Mouse (Mus musculus): ENCODE data around the gene Ifnk.

The Ifnk gene

GRCm38 (mm10) chr4:35138077-35138476 is 13.8 kb upstream of the Ifnk start:
- no peak for DNase-seq (ENCODE audit: low read depth)

DNA sequence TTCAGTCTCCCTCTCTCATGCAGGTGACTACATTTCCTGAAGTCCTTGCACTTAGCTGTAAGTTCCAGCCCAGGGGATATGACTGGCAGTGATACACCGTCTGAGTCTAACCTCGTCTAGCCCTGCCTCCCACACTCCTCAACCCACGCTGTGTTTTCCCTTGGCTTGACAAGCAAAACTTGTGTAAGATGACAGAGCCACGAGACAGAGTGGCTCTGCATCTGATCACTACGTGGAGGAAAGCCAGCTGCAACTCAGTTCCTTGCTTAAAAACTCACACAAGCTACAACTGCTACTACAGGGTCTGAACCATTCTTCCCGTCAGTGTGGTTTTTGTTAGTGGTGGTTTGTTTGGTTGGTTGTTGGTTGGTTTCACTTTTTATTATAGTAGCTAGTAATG is 11.5 kb upstream of the Ifnk start:
- DNase-seq (ENCODE audit: low read depth) = peak; percentile 23

- DNase-seq (ENCODE audit: low read depth) = no peak
Measured at GRCm38 (mm10) chr4:35143472-35144102, 8.3 kb upstream of the Ifnk start.

- DNase-seq (ENCODE audit: low read depth) = no peak
Measured at GRCm38 (mm10) chr4:35145726-35146125, 6.1 kb upstream of the Ifnk start.

DNA sequence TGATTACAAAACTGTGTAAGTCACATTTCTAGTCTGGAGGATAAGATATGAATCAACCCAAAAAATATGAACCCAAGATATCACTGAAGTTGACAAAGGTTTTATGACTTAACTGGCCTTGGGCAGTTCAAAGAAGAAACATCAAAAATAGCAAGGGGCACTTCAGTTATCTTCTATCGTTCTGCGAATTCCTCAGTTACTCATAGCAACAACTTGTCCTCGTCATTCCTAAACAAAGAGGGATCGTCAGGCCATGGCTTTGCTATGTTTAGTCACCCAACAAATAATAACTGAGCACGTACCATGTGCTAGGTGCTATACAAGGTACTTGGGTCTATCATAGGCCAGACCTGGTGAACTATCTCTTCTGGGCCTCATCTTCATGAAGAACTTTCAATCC is 5.3 kb upstream of the Ifnk start:
- no peak for DNase-seq (ENCODE audit: low read depth)

DNA sequence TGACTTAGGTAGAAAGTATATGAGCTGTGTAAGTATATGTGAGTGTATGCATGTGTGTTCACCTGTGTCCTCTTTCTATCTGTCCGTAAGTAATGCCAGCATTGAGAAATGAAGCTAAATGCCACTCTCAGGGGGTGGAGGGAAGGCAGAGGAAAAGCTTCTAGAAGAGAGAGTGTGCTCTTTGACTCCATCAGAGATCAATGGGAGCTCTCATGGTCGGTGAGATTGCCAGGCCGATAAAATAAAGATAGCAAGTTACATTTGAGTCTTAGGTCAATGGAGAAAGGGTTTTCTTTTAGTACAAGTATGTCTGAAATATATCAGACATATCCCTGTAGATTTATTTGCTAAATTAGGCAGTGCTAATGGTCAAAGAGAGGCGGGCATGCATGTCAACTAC is 3.5 kb upstream of the Ifnk start:
- DNase-seq (ENCODE audit: low read depth) = no peak

DNA sequence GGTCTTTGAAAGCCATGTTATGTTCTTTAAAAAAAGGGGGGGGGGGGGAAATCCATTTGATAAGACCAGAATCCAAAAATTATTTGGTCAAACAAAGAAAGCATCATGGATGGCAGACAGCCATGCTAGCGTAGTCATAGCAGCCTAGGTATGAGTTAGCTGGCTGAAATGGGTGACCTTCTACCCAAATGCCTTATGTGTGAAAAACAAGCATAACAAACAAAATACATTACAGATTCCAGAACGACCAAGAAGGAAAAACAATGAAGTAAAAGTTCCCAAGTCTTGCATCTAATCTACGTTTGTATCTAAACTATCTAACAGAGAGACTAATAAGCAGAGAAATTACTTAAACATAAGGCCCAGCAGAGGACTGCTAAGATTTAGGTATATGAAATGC is 1.1 kb upstream of the Ifnk start:
- no peak for DNase-seq (ENCODE audit: low read depth)

DNA sequence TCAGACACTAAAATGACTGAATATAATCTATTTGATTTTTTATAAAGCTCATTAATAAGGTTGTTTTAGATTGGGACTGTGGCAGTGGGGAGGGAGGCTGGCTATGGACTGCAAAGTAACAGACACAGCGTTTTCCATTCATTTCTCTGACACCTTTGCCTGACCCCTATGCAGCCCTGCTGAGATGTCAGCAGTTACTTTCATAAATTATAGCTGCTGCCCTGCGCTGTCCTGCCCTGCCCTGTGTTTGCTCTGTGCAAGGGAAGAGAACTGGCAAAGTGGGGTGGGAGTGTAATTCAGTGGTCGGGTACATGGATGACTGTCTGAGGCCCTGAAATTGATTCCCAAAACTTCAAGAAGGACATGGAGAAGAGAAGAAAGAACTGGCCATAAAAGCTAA is 2.2 kb downstream of the Ifnk start:
- no peak for DNase-seq (ENCODE audit: low read depth)

DNA sequence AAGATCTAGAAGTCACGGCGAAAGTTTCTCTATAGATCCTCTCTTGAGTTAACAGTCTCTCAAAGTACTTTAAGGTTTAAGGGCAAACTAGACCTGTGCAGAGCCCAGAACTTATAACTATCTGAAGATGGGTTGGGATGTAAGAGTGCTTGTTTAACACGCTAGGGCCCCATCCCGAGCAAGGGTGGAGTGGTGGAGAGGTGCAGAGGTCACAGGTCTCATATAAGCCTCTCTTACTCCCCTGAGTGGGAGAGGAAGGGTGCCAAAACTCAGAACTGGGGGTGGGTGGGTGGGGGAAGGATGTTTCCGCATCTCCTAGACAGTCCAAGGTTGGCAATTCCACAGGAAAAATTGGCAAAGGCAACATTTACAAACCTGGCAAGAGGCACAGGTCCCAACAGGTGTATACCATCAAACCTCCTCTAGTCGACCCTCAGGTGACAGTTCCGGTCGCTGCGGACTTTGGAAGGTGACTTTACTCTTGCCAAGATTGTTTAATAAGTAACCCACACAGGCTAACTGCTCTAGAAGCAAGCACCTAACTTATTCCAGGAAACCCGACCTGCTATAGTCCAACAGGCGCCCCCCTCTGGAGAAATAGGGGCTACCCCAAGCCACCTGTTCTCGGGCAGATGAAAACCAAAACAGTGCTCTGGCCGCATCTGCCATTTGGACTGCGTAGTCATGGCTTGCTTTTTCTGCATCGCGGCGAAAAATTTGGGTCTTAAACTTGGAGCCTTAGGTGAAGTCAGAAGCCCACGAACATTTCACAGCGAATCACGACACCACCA is 3.5 kb downstream of the Ifnk start:
- no peak for DNase-seq (ENCODE audit: low read depth)

GRCm38 (mm10) chr4:35156149-35156611 is 4.3 kb downstream of the Ifnk start:
- DNase-seq (ENCODE audit: low read depth) = no peak

DNA sequence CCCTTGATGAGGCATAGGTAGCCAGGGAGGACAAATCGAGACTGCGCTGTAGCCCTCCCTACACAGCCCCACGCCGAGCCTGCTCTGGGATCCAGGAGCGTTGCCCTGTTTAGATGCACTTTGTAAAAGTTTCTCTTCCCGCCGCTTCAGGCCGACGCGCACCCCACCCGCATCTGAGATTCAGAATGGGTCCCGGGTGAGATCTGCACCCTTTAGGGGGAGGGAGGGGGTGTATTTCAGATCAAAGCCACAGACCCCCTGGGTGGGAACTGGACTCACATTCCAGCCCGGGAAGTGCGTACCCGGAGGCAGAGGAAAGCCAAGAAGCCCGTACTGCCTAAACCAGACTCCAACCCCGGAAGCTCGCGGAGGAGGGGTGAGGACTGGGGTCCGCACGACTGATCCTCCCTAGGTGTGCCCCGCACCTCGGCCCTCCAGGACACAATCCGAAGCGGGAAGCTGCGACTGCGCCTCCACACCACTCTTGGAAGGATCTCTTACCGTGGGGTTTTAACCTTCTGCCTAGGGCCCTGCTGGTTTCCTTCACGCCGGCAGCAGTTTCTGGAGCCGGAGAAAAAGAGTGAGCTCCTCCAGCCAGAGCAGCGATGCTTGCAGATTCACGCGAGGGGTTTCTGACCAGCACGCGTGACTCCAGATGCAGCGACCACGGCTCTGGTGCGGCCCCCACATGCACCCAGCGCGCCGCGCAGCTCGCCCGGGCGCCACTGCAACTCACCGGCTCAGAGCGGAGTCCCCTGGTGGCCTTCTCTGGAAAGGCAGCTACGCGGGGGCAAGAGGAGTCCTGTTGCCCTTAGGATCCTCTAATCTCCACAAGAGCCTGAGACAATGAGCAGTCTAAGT is 5.1 kb downstream of the Ifnk start, which contains the start of gene Mob3b:
TSS of gene Mob3b (minus strand) at position 734 of the 861 bp plus-strand sequence.
- no peak for DNase-seq (ENCODE audit: low read depth)

- DNase-seq (ENCODE audit: low read depth) = no peak
Measured at GRCm38 (mm10) chr4:35157815-35158214, 6.0 kb downstream of the Ifnk start.

DNA sequence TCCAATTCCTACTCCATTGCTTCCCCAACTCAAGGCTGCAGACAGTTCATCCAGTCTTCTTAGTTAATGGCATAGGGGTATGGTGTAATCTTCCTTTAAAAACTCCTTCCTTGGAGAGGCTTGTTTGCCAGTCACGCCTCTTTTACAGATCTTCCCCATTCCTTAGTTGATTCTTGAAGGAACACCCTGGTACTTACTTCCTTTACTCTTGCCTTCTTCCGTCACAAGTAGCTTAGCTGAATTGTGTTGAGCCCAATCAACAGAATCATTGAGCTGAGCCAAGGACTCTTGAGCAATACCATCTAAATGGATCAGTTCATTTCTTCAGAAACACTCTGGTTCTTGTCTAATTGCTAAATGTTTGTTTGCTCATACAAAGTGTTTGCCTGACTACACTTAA is 13.4 kb downstream of the Ifnk start:
- DNase-seq (ENCODE audit: low read depth) = no peak

DNA sequence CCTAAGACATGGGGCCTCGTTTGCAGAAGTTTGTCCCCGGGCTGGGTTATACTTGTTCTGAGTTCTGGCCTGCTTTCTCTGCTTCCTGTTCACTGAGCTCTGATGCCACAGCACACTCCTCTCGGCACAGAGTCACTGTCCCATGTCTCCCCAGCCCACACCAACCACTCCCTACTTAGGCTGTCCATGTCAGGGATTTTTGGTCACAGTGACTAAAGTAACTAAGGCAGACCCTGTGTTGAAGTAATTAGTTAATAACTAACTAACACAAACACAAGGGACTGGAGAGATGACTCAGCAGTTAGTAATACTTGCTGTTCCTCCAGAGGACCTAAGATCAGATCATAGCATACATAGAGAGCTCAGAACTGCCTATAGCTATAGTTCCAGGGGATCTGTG is 14.1 kb downstream of the Ifnk start:
- no peak for DNase-seq (ENCODE audit: low read depth)

DNA sequence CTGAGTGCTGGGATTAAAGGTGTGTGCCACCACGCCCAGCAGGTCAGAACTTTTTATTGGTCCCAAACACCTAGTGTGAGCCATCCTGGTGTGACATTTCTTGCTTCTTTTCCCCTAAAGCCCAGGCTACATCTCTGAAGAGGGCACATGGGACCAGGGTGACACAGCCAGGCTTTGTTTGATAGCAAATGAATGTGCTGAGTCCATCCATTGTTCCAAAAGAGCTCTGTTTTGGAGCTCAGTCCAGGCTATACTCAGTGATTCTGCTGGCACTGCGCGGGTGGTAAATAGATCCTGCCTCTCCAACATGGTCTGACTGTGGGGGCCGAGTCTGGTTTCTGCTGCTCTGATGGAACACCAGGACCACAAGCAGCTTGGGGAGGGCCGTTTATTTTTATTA is 16.0 kb downstream of the Ifnk start:
- DNase-seq (ENCODE audit: low read depth) = no peak

DNA sequence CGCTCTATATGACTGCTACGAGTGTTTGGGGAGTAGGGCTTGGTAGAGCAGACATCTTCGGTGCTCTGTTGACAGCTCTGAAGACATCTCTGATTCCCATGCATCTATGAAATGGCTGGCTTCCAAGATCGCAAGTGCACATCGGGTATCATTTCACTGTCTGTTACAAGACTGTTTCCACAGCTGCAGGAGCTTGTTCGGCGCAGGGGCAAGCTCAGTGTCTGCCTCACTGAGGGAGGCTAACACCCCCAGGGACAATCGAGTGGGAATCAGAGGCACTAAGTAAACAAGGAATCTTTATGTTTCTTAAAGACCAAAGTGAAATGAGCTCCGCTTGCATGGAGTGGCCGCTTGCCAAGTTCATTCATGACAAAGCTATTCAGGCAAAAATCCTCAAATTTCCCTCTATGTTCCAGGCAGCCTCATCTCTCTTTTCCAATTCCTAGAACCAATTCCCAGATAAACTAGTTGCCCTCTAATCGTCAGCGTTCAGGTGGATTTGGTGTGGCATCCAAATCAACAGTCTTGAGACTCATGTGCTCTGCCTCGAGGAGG is 17.8 kb downstream of the Ifnk start:
- DNase-seq (ENCODE audit: low read depth) = no peak

DNA sequence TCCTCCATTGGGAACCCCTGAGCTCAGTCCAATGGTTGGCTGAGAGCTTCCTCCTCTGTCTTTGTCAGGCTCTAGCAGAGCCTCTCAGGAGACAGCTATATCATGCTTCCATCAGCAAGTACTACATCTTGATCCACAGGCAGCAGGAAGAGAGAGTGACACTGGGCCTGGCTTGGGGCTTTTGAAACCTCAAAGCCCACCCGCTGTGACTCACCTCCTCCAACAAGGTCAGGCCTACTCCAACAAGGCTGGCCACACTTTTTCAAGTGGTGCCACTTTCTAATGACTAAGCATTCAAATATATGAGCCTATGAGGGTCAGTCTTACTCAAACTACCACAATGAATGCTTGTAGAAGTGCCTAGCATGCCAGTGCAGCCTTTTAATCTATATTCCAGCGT is 20.6 kb downstream of the Ifnk start:
- no peak for DNase-seq (ENCODE audit: low read depth)

- peak; percentile 66 for DNase-seq (ENCODE audit: low read depth)
Measured at GRCm38 (mm10) chr4:35173551-35173950, 21.7 kb downstream of the Ifnk start.

DNA sequence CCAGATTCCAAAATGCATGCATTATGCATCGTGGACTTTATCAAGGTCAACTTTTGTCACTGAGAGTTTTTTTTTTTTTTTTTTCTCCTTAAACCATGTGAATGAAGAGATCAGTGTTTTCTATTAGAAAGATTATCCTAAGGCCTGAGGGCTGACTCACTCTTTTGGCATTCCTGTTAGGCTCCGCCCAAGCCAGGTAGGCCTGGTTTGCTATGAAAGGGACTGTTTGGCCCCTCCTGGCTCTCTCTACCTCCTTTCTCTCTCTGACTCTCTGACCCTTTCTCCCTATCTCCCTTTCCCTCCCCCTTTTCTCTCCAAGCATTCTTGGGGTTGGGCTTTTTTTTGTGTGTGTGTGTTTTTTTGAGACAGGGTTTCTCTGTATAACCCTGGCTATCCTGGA is 23.7 kb downstream of the Ifnk start:
- DNase-seq (ENCODE audit: low read depth) = no peak

DNA sequence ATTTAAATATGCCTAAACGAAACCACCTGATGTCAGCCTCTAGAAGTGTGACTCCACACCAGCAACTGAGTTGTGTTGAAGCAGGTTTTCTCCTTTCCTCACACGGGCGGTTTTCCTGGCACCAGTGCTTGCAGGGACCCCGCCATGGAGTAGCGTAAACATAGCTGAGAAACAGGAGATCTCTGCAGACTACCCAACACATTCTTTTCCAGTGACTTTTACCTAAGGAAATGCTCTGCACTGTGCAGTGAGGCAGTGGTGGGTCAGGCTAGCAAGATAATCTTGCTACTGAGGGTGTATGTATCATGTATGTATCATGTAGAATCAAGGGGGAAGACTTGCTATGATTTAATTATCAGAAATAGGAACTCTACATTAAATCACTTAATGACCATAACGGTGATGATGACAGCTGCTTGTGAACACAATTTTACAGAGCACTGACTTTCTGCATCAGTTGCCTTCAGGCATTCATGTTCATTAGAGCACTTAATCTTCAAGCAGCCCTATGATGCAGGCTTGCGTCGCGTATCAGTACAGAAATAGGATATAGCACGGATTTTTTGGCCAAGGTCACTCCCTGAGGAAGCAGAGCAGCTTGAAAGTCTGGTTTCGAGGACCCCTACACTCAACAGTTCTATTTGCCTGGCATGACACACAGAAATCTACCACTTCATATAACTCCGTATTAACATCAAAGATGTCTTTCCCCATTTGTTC is 26.2 kb downstream of the Ifnk start:
- no peak for DNase-seq (ENCODE audit: low read depth)

GRCm38 (mm10) chr4:35187617-35188326 is 35.9 kb downstream of the Ifnk start:
- DNase-seq (ENCODE audit: low read depth) = no peak

All from fibroblast of lung, adult 2 months (primary cell).